Mouse (Mus musculus): ENCODE measurements at regions not wholly inside any gene's neighbourhood (a gene's known extent, or its start where the extent isn't known, plus 50 kb on each side); places are given as distances from the start of the nearest gene placed in this dataset.

DNA sequence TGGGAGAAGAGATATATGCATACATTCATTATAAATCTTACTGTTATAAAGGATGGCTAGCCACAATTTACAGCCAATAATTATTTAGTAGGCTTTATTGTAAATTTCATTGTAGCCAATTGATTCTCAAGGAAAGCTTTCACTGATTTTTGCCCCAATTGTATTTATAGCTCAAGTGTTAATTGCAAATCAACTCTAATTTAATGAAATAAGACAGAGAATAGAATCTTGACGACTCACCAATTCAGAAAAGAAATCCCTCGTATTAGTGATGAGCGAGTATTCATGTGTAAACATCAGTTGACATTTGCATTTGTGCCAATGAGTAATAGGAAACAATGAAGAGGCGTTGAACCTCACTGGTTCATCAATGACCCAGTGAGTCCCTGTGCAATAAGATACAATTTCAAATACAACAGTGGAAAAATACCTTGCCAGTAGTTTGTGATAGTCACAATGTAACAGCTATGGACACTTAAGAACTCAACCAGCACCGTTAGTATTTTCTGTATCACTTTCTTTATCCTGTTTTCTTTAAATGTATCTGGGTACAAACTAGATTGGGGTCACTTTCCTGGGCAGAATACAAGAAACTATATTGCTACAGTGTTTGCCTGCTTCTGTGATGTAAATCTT, 124.6 kb upstream of the Cpsf6 start:
- no peaks in the 10 kb centered on the region for H3K36me3 ChIP-seq (ENCODE audit: control insufficient read depth, insufficient read depth, low read length)
- H3K27ac ChIP-seq (replicated peaks; ENCODE audit: low read depth, low read length): no peak overlapping the region
- H3K4me2 ChIP-seq (ENCODE audit: low read depth, severe bottlenecking): no peak overlapping the region
- WGBS: 88% methylated on average over 5 of the region's 5 CpGs
- DNase-seq (ENCODE audit: low spot score): no peak
- H3K9ac ChIP-seq (ENCODE audit: low read length): no peak overlapping the region
- no peak overlapping the region for H3K4me3 ChIP-seq (ENCODE audit: low read depth, low read length)
- no peaks in the 10 kb centered on the region for H3K27me3 ChIP-seq (ENCODE audit: control insufficient read depth, insufficient read depth, low read length)
- ATAC-seq (ENCODE audit: insufficient number of reproducible peaks, low FRiP score, low TSS enrichment, low read depth): no peak
- no peaks in the 10 kb centered on the region for H3K4me1 ChIP-seq (ENCODE audit: control insufficient read depth, insufficient read depth, low read length)
- H3K9me3 ChIP-seq (ENCODE audit: control insufficient read depth, low read length): no peaks in the 10 kb centered on the region

- 79% methylated on average over 22 of the region's 22 CpGs for WGBS
- H3K4me2 ChIP-seq (ENCODE audit: low read depth, severe bottlenecking): no peak overlapping the region
- no peaks in the 10 kb centered on the region for H3K36me3 ChIP-seq (ENCODE audit: control insufficient read depth, insufficient read depth, low read length)
- H3K9me3 ChIP-seq (ENCODE audit: control insufficient read depth, low read length): no peaks in the 10 kb centered on the region
- no peak overlapping the region for H3K27ac ChIP-seq (replicated peaks; ENCODE audit: low read depth, low read length)
- H3K9ac ChIP-seq (ENCODE audit: low read length): no peak overlapping the region
- no peaks in the 10 kb centered on the region for H3K27me3 ChIP-seq (ENCODE audit: control insufficient read depth, insufficient read depth, low read length)
- H3K4me1 ChIP-seq (ENCODE audit: control insufficient read depth, insufficient read depth, low read length): no peaks in the 10 kb centered on the region
- no peak overlapping the region for H3K4me3 ChIP-seq (ENCODE audit: low read depth, low read length)
- DNase-seq (ENCODE audit: low spot score): no peak
- ATAC-seq (ENCODE audit: insufficient number of reproducible peaks, low FRiP score, low TSS enrichment, low read depth): no peak
Observed at GRCm38 (mm10) chr10:117503222-117504184, 123.7 kb upstream of the Cpsf6 start.

GRCm38 (mm10) chr10:117502731-117503130, 122.9 kb upstream of the Cpsf6 start:
- H3K9ac ChIP-seq (ENCODE audit: low read length): no peak overlapping the region
- no peak overlapping the region for H3K27ac ChIP-seq (replicated peaks; ENCODE audit: low read depth, low read length)
- DNase-seq (ENCODE audit: low spot score) (no peak), ATAC-seq (ENCODE audit: insufficient number of reproducible peaks, low FRiP score, low TSS enrichment, low read depth) (no peak)
- H3K9me3 ChIP-seq (ENCODE audit: control insufficient read depth, low read length): no peaks in the 10 kb centered on the region
- H3K27me3 ChIP-seq (ENCODE audit: control insufficient read depth, insufficient read depth, low read length): no peaks in the 10 kb centered on the region
- H3K4me3 ChIP-seq (ENCODE audit: low read depth, low read length): no peak overlapping the region
- no peaks in the 10 kb centered on the region for H3K36me3 ChIP-seq (ENCODE audit: control insufficient read depth, insufficient read depth, low read length)
- no peak overlapping the region for H3K4me2 ChIP-seq (ENCODE audit: low read depth, severe bottlenecking)
- no peaks in the 10 kb centered on the region for H3K4me1 ChIP-seq (ENCODE audit: control insufficient read depth, insufficient read depth, low read length)
- WGBS: 94% methylated on average over 9 of the region's 9 CpGs

DNA sequence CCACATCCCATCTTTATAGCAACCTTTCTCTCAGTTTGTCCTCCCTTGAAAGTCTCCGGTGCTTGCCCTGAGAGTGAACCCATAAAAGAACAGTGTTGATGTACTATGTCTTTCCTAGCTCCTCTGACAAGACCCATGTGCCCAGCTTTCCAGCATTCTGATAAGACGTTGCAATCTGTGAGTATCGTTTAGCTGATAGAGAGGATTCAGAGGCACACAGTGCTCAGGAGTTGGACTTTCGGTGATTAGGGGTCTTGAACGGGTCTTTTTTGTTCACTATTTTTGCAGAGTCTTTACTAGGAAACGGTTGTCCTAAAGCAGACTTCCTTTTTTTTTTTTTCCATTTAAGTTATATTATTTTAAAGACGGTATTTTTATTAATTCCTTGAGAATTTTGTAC, 122.3 kb upstream of the Cpsf6 start:
- Histone ChIP-seq H3K4me1 (ENCODE audit: control insufficient read depth, insufficient read depth, low read length) (no peaks in the 10 kb centered on the region), H3K9ac (ENCODE audit: low read length) (no peak overlapping the region), H3K36me3 (ENCODE audit: control insufficient read depth, insufficient read depth, low read length) (no peaks in the 10 kb centered on the region), H3K4me2 (ENCODE audit: low read depth, severe bottlenecking) (no peak overlapping the region), H3K4me3 (ENCODE audit: low read depth, low read length) (no peak overlapping the region), H3K27ac (replicated peaks; ENCODE audit: low read depth, low read length) (no peak overlapping the region), H3K27me3 (ENCODE audit: control insufficient read depth, insufficient read depth, low read length) (no peaks in the 10 kb centered on the region), H3K9me3 (ENCODE audit: control insufficient read depth, low read length) (no peaks in the 10 kb centered on the region)
- ATAC-seq (ENCODE audit: insufficient number of reproducible peaks, low FRiP score, low TSS enrichment, low read depth): no peak
- WGBS: 91% methylated on average over 7 of the region's 7 CpGs
- no peak for DNase-seq (ENCODE audit: low spot score)

DNA sequence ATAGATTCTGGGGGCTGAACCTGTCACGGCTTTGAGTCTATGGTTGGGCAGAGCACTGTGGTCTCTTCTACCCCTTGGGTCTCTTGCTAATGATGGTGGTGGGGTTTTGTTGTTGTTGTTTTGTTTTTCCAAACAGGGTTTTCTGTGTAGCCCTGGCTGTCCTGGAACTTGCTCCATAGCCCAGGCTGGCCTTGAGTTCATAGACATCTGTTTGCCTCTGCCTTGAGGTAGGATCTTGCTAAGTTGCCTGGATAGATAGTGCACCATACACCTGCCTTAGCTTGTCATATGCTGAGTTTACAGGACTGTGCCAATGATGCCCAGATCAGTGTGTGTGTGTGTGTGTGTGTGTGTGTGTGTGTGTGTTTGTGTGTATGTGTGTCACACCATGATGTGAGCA, 121.6 kb upstream of the Cpsf6 start:
- Histone ChIP-seq H3K27ac (replicated peaks; ENCODE audit: low read depth, low read length) (no peak overlapping the region), H3K4me2 (ENCODE audit: low read depth, severe bottlenecking) (no peak overlapping the region), H3K27me3 (ENCODE audit: control insufficient read depth, insufficient read depth, low read length) (no peaks in the 10 kb centered on the region), H3K4me3 (ENCODE audit: low read depth, low read length) (no peak overlapping the region), H3K4me1 (ENCODE audit: control insufficient read depth, insufficient read depth, low read length) (no peaks in the 10 kb centered on the region), H3K9me3 (ENCODE audit: control insufficient read depth, low read length) (no peaks in the 10 kb centered on the region), H3K9ac (ENCODE audit: low read length) (no peak overlapping the region), H3K36me3 (ENCODE audit: control insufficient read depth, insufficient read depth, low read length) (no peaks in the 10 kb centered on the region)
- no peak for ATAC-seq (ENCODE audit: insufficient number of reproducible peaks, low FRiP score, low TSS enrichment, low read depth)
- no peak for DNase-seq (ENCODE audit: low spot score)
- 96% methylated on average over 1 of the region's 1 CpGs for WGBS

DNA sequence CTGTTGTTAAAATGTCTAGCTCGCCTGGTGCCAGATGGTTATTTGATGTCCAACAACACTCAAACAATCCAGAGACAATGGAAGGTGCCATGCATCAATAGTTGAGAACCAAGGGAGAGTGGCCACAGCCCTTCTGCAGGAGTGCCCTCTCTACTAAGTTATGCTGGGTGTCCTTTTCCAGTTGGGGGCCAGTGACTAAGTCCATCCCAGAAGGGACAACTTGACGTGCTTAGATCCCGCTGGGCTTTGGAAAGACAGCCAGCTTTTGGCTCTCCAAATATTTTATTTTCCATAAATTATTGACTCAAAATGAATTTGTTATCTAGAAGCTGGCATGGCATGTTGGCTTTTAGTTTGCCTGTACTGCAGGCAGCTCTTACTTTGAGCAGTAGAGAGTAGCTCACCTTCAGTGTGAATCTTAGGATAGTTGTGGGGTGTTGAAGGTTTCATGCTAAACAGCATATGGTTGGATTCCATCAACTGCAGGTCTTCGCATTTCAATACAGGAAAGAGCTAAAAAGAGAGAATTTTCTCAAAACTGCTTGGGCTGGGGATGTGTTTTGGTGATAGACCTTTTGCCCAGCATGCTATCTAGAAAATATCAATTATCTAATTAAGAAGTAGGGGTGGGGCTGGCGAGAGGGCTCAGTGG, 120.8 kb upstream of the Cpsf6 start:
- H3K36me3 ChIP-seq (ENCODE audit: control insufficient read depth, insufficient read depth, low read length): no peaks in the 10 kb centered on the region
- WGBS: 92% methylated on average over 5 of the region's 5 CpGs

GRCm38 (mm10) chr10:117499864-117500453, 120.1 kb upstream of the Cpsf6 start:
- Histone ChIP-seq H3K36me3 (ENCODE audit: control insufficient read depth, insufficient read depth, low read length) (no peaks in the 10 kb centered on the region), H3K9me3 (ENCODE audit: control insufficient read depth, low read length) (no peaks in the 10 kb centered on the region), H3K27ac (replicated peaks; ENCODE audit: low read depth, low read length) (no peak overlapping the region), H3K27me3 (ENCODE audit: control insufficient read depth, insufficient read depth, low read length) (no peaks in the 10 kb centered on the region), H3K9ac (ENCODE audit: low read length) (no peak overlapping the region), H3K4me2 (ENCODE audit: low read depth, severe bottlenecking) (no peak overlapping the region), H3K4me3 (ENCODE audit: low read depth, low read length) (no peak overlapping the region), H3K4me1 (ENCODE audit: control insufficient read depth, insufficient read depth, low read length) (no peaks in the 10 kb centered on the region)
- ATAC-seq (ENCODE audit: insufficient number of reproducible peaks, low FRiP score, low TSS enrichment, low read depth) (no peak), DNase-seq (ENCODE audit: low spot score) (no peak)
- 89% methylated on average over 6 of the region's 6 CpGs for WGBS

More for the DNA sequence above, 120.8 kb upstream of the Cpsf6 start:
- Histone ChIP-seq H3K4me3 (ENCODE audit: low read depth, low read length) (no peak overlapping the region), H3K9me3 (ENCODE audit: control insufficient read depth, low read length) (no peaks in the 10 kb centered on the region), H3K4me1 (ENCODE audit: control insufficient read depth, insufficient read depth, low read length) (no peaks in the 10 kb centered on the region), H3K9ac (ENCODE audit: low read length) (no peak overlapping the region), H3K27me3 (ENCODE audit: control insufficient read depth, insufficient read depth, low read length) (no peaks in the 10 kb centered on the region), H3K4me2 (ENCODE audit: low read depth, severe bottlenecking) (no peak overlapping the region), H3K27ac (replicated peaks; ENCODE audit: low read depth, low read length) (no peak overlapping the region)
- DNase-seq (ENCODE audit: low spot score): no peak
- ATAC-seq (ENCODE audit: insufficient number of reproducible peaks, low FRiP score, low TSS enrichment, low read depth): no peak

DNA sequence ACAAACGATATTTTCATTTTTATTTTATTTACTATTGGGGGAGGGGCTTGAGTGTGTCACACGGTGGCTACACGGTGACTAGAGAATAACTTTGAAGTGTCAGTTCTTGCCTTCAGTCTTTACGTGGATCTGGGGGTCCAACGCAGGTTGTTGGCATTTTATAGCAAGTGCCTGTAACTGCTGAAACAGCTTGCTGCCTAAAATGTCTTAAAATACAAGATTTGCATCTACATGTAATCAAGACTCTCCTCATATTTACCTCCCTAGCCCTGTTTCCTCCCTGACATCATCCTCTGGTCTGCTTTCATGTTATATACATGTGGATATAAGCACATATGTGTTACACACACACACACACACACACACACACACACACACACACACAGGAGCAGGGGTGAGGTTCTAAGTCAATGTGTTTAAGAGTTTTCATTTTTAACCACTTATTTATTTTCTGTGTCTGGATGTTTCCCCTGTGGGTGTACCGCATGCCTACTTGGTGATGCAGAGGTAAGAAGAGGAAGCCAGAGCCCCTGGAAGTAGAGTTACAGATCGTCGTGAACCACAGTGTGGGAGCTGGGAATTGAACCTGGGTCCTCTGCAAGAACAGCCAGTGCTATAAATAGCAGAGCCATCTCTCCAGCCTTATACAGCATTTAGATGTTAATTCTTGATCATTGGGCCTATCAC, 119.5 kb upstream of the Cpsf6 start:
- Histone ChIP-seq H3K4me1 (ENCODE audit: control insufficient read depth, insufficient read depth, low read length) (no peaks in the 10 kb centered on the region), H3K4me2 (ENCODE audit: low read depth, severe bottlenecking) (no peak overlapping the region), H3K9ac (ENCODE audit: low read length) (no peak overlapping the region), H3K4me3 (ENCODE audit: low read depth, low read length) (no peak overlapping the region), H3K9me3 (ENCODE audit: control insufficient read depth, low read length) (no peaks in the 10 kb centered on the region), H3K27ac (replicated peaks; ENCODE audit: low read depth, low read length) (no peak overlapping the region), H3K36me3 (ENCODE audit: control insufficient read depth, insufficient read depth, low read length) (no peaks in the 10 kb centered on the region), H3K27me3 (ENCODE audit: control insufficient read depth, insufficient read depth, low read length) (no peaks in the 10 kb centered on the region)
- no peak for ATAC-seq (ENCODE audit: insufficient number of reproducible peaks, low FRiP score, low TSS enrichment, low read depth)
- no peak for DNase-seq (ENCODE audit: low spot score)
- WGBS: 88% methylated on average over 8 of the region's 8 CpGs
